Mouse (Mus musculus): ENCODE measurements around the gene Iqschfp. TPM values are rescaled to one million over a fixed set of nuclear protein-coding genes. Genes with fewer than 3 reads are reported as not detected.

The Iqschfp gene
- polyA plus RNA-seq, 1 experiment from 2014 or later, result 0.10 TPM

GRCm38 (mm10) chr3:68587567-68588245, 695.7 kb downstream of the Iqschfp start:
- H3K4me1 ChIP-seq (ENCODE audit: control insufficient read depth, insufficient read depth, low read length), result peaks cover 19% of the 10 kb centered on the region
- H3K4me3 ChIP-seq (replicated peaks; ENCODE audit: low read length), result no peak overlapping the region
- no peak for ATAC-seq (ENCODE audit: insufficient read depth, low FRiP score)
- no peak overlapping the region for H3K27ac ChIP-seq (ENCODE audit: low read length)
- H3K36me3 ChIP-seq (ENCODE audit: control insufficient read depth, insufficient read depth, low read length), result no peaks in the 10 kb centered on the region
- 73% methylated on average over 10 of the region's 10 CpGs for WGBS
- no peaks in the 10 kb centered on the region for H3K9me3 ChIP-seq (replicated peaks; ENCODE audit: control insufficient read depth, low read length)
- no peaks in the 10 kb centered on the region for H3K27me3 ChIP-seq (ENCODE audit: control insufficient read depth, insufficient read depth, low read length)
- H3K9ac ChIP-seq (ENCODE audit: low read length), result no peak overlapping the region
- H3K4me2 ChIP-seq (ENCODE audit: low read depth, low read length), result no peak overlapping the region

- H3K4me2 ChIP-seq (ENCODE audit: low read depth, low read length), result no peak overlapping the region
- no peaks in the 10 kb centered on the region for H3K27me3 ChIP-seq (ENCODE audit: control insufficient read depth, insufficient read depth, low read length)
- no peaks in the 10 kb centered on the region for H3K36me3 ChIP-seq (ENCODE audit: control insufficient read depth, insufficient read depth, low read length)
- H3K9me3 ChIP-seq (replicated peaks; ENCODE audit: control insufficient read depth, low read length), result no peaks in the 10 kb centered on the region
- H3K9ac ChIP-seq (ENCODE audit: low read length), result no peak overlapping the region
- H3K27ac ChIP-seq (ENCODE audit: low read length), result no peak overlapping the region
- ATAC-seq (ENCODE audit: insufficient read depth, low FRiP score), result no peak
- H3K4me3 ChIP-seq (replicated peaks; ENCODE audit: low read length), result no peak overlapping the region
- H3K4me1 ChIP-seq (ENCODE audit: control insufficient read depth, insufficient read depth, low read length), result peaks cover 13% of the 10 kb centered on the region; the same call in 1 of the 2 replicates
- 76% methylated on average over 9 of the region's 9 CpGs for WGBS
Observed at GRCm38 (mm10) chr3:68589220-68589840, 697.3 kb downstream of the Iqschfp start.

DNA sequence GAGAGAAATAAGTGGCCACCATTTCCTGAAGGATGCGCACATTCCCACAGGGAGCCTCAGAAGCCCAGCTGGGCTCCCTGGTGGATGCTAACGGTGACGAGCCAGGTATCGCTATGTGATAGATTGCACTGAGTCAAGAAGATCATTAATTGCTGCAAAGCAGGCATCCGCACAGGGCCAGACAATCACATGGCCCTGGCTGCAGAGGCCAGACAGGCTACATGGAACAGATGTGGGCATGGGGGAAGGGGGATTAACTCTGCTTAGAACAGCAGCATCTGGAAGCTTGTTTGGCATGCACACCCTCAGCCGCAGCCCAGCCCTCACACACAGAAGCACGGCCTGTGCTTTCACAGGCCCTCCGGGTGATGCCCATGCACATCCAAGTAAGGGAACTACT, 698.4 kb downstream of the Iqschfp start:
- 39% methylated on average over 8 of the region's 8 CpGs for WGBS
- Histone ChIP-seq H3K4me1 (ENCODE audit: control insufficient read depth, insufficient read depth, low read length) (peaks cover 13% of the 10 kb centered on the region; the same call in 1 of the 2 replicates), H3K27ac (ENCODE audit: low read length) (no peak overlapping the region; the same call in 1 of the 2 replicates), H3K9ac (ENCODE audit: low read length) (no peak overlapping the region), H3K4me3 (replicated peaks; ENCODE audit: low read length) (no peak overlapping the region), H3K9me3 (replicated peaks; ENCODE audit: control insufficient read depth, low read length) (no peaks in the 10 kb centered on the region), H3K4me2 (ENCODE audit: low read depth, low read length) (no peak overlapping the region), H3K27me3 (ENCODE audit: control insufficient read depth, insufficient read depth, low read length) (no peaks in the 10 kb centered on the region), H3K36me3 (ENCODE audit: control insufficient read depth, insufficient read depth, low read length) (no peaks in the 10 kb centered on the region)
- ATAC-seq (ENCODE audit: insufficient read depth, low FRiP score), result peak; percentile 63; the same call in 1 of the 2 replicates

GRCm38 (mm10) chr3:68592575-68592974, 700.5 kb downstream of the Iqschfp start:
- H3K9ac ChIP-seq (ENCODE audit: low read length), result no peak overlapping the region
- no peak overlapping the region for H3K4me3 ChIP-seq (replicated peaks; ENCODE audit: low read length)
- H3K27me3 ChIP-seq (ENCODE audit: control insufficient read depth, insufficient read depth, low read length), result no peaks in the 10 kb centered on the region
- H3K27ac ChIP-seq (ENCODE audit: low read length), result no peak overlapping the region
- H3K4me1 ChIP-seq (ENCODE audit: control insufficient read depth, insufficient read depth, low read length), result peaks cover 10% of the 10 kb centered on the region; the same call in 1 of the 2 replicates
- no peak overlapping the region; the same call in 1 of the 2 replicates for H3K4me2 ChIP-seq (ENCODE audit: low read depth, low read length)
- 70% methylated on average over 10 of the region's 10 CpGs for WGBS
- no peak for ATAC-seq (ENCODE audit: insufficient read depth, low FRiP score)
- no peaks in the 10 kb centered on the region for H3K36me3 ChIP-seq (ENCODE audit: control insufficient read depth, insufficient read depth, low read length)
- H3K9me3 ChIP-seq (replicated peaks; ENCODE audit: control insufficient read depth, low read length), result no peaks in the 10 kb centered on the region

DNA sequence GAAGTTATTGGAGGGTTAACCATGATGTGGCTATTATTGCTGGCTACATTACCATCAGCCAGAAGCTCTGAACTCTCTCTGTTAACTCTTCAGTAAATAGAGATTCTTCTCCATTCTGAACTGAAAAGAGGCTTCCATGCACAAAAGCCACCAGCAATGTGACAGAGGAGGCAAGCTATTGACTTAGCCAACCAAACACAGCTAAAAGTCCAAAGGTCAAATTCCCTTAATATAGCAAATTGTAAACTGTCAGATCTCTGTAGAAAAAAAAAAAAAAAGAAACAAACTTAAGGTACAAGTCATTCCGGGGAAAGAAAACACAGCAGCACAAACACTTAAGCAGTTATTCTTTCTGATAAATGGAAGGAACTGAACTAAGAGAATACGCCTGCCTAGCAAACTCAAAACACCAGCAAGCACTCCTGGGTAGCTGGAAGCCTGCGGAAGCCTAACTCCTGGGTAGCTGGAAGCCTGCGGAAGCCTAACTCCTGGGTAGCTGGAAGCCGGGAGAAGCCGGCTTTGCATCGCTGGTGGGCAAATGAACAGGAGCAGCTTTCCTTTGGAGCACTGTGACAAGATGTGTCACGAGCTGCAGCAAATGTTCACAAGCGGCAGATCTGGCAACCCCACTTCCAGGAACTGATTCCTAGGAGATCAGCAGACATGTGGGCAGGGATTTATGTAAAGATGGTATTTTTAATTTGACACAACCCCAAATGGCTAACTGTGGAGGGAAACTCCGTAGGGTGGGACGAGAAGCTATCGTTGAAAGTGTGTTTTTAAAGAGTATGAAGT, 701.2 kb downstream of the Iqschfp start:
- WGBS, result 64% methylated on average over 12 of the region's 12 CpGs
- Histone ChIP-seq H3K27me3 (ENCODE audit: control insufficient read depth, insufficient read depth, low read length) (no peaks in the 10 kb centered on the region), H3K4me2 (ENCODE audit: low read depth, low read length) (no peak overlapping the region)

GRCm38 (mm10) chr3:68595316-68595925, 703.4 kb downstream of the Iqschfp start:
- peaks cover 7% of the 10 kb centered on the region; the same call in 1 of the 2 replicates for H3K4me1 ChIP-seq (ENCODE audit: control insufficient read depth, insufficient read depth, low read length)
- H3K4me3 ChIP-seq (replicated peaks; ENCODE audit: low read length), result no peak overlapping the region
- H3K27ac ChIP-seq (ENCODE audit: low read length), result no peak overlapping the region
- no peaks in the 10 kb centered on the region for H3K9me3 ChIP-seq (replicated peaks; ENCODE audit: control insufficient read depth, low read length)
- no peaks in the 10 kb centered on the region for H3K27me3 ChIP-seq (ENCODE audit: control insufficient read depth, insufficient read depth, low read length)
- H3K9ac ChIP-seq (ENCODE audit: low read length), result no peak overlapping the region
- no peak for ATAC-seq (ENCODE audit: insufficient read depth, low FRiP score)
- H3K36me3 ChIP-seq (ENCODE audit: control insufficient read depth, insufficient read depth, low read length), result no peaks in the 10 kb centered on the region
- no peak overlapping the region for H3K4me2 ChIP-seq (ENCODE audit: low read depth, low read length)
- 51% methylated on average over 10 of the region's 10 CpGs for WGBS

More for the DNA sequence above, 701.2 kb downstream of the Iqschfp start:
- ATAC-seq (ENCODE audit: insufficient read depth, low FRiP score), result no peak
- peaks cover 10% of the 10 kb centered on the region; the same call in 1 of the 2 replicates for H3K4me1 ChIP-seq (ENCODE audit: control insufficient read depth, insufficient read depth, low read length)
- H3K4me3 ChIP-seq (replicated peaks; ENCODE audit: low read length), result no peak overlapping the region
- no peaks in the 10 kb centered on the region for H3K36me3 ChIP-seq (ENCODE audit: control insufficient read depth, insufficient read depth, low read length)
- H3K9me3 ChIP-seq (replicated peaks; ENCODE audit: control insufficient read depth, low read length), result no peaks in the 10 kb centered on the region
- H3K27ac ChIP-seq (ENCODE audit: low read length), result no peak overlapping the region
- H3K9ac ChIP-seq (ENCODE audit: low read length), result no peak overlapping the region

GRCm38 (mm10) chr3:68596938-68597337, 704.9 kb downstream of the Iqschfp start:
- no peak overlapping the region for H3K27ac ChIP-seq (ENCODE audit: low read length)
- no peaks in the 10 kb centered on the region for H3K27me3 ChIP-seq (ENCODE audit: control insufficient read depth, insufficient read depth, low read length)
- 94% methylated on average over 4 of the region's 4 CpGs for WGBS
- no peak for ATAC-seq (ENCODE audit: insufficient read depth, low FRiP score)
- H3K4me2 ChIP-seq (ENCODE audit: low read depth, low read length), result no peak overlapping the region
- H3K9ac ChIP-seq (ENCODE audit: low read length), result no peak overlapping the region
- 0 out of 2 replicates have a peak, but pooled peaks cover 4% of the 10 kb centered on the region for H3K4me1 ChIP-seq (ENCODE audit: control insufficient read depth, insufficient read depth, low read length)
- no peaks in the 10 kb centered on the region for H3K36me3 ChIP-seq (ENCODE audit: control insufficient read depth, insufficient read depth, low read length)
- H3K9me3 ChIP-seq (replicated peaks; ENCODE audit: control insufficient read depth, low read length), result no peaks in the 10 kb centered on the region
- no peak overlapping the region for H3K4me3 ChIP-seq (replicated peaks; ENCODE audit: low read length)

- ATAC-seq (ENCODE audit: insufficient read depth, low FRiP score), result no peak
- Histone ChIP-seq H3K36me3 (ENCODE audit: control insufficient read depth, insufficient read depth, low read length) (no peaks in the 10 kb centered on the region), H3K4me3 (replicated peaks; ENCODE audit: low read length) (no peak overlapping the region), H3K4me2 (ENCODE audit: low read depth, low read length) (no peak overlapping the region), H3K4me1 (ENCODE audit: control insufficient read depth, insufficient read depth, low read length) (no peaks in the 10 kb centered on the region), H3K9ac (ENCODE audit: low read length) (no peak overlapping the region), H3K9me3 (replicated peaks; ENCODE audit: control insufficient read depth, low read length) (no peaks in the 10 kb centered on the region), H3K27ac (ENCODE audit: low read length) (no peak overlapping the region), H3K27me3 (ENCODE audit: control insufficient read depth, insufficient read depth, low read length) (no peaks in the 10 kb centered on the region)
- 78% methylated on average over 9 of the region's 9 CpGs for WGBS
Observed at GRCm38 (mm10) chr3:68602891-68603290, 710.9 kb downstream of the Iqschfp start.
